Mouse (Mus musculus) thymus, adult 2 months (tissue): ENCODE measurements around the gene Cep85l. TPM values are rescaled to one million over a fixed set of nuclear protein-coding genes. Genes with fewer than 3 reads are reported as not detected.

Experiments used
- DNase-seq: peaks from one replicate; pipeline ENCODE4 v3.0.0; 2021
- H3K27ac ChIP-seq: fragments of 200-500 bp; 2 replicates; pipeline ENCODE4 v1.5.1; 2012; ENCODE audit warnings: low read length, control low read depth; ENCODE audit not compliant: control insufficient read depth, insufficient read depth
- H3K27me3 ChIP-seq: fragments of 200-500 bp; 2 replicates; pipeline ENCODE4 v1.6.1; 2012; ENCODE audit warnings: mild to moderate bottlenecking, low read length, moderate library complexity, mixed read lengths; ENCODE audit not compliant: control insufficient read depth, insufficient read depth
- H3K36me3 ChIP-seq: fragments of 200-500 bp; 2 replicates; pipeline ENCODE4 v1.6.1; 2012; ENCODE audit warnings: mild to moderate bottlenecking, low read length, moderate library complexity; ENCODE audit not compliant: control insufficient read depth, insufficient read depth
- H3K4me1 ChIP-seq: fragments of 200-500 bp; replicated peaks from 2 replicates; pipeline ENCODE4 v1.6.1; 2012; ENCODE audit warnings: low read length; ENCODE audit not compliant: control insufficient read depth, insufficient read depth
- H3K4me3 ChIP-seq: fragments of 200-500 bp; 2 replicates; pipeline ENCODE4 v1.5.1; 2012; ENCODE audit warnings: mild to moderate bottlenecking, low read length, control low read depth, moderate library complexity; ENCODE audit not compliant: control insufficient read depth, insufficient read depth
- CTCF ChIP-seq: fragments of 200-500 bp; IDR thresholded peaks from 2 replicates; pipeline ENCODE4 v1.5.1; 2012; ENCODE audit warnings: mild to moderate bottlenecking, control low read depth, low read length, moderate library complexity, borderline replicate concordance; ENCODE audit not compliant: control insufficient read depth, poor library complexity, insufficient read depth; ENCODE audit errors: extremely low read depth
- POLR2A ChIP-seq: fragments of 200-500 bp; IDR thresholded peaks from 2 replicates; pipeline ENCODE4 v1.6.1; 2012; ENCODE audit warnings: mild to moderate bottlenecking, low read length, control low read depth, moderate library complexity; ENCODE audit not compliant: control insufficient read depth, poor library complexity, insufficient read depth; ENCODE audit errors: extremely low read depth
- WGBS: fragments of 180-500 bp; shearing (Covaris S2); methylation state at CpG from one replicate; pipeline ENCODE4 v1.1.7; 2018; 5-methylcytosine and 5-hydroxymethylcytosine counted together
- polyA plus RNA-seq: library from polyadenylated mRNA; depleted of rRNA; stranded (reverse); fragments of >200 nt; gene quantifications from 2 replicates; pipeline ENCODE4 v1.2.3, GENCODE M21; 2012

Cep85l gene
- polyA plus RNA-seq, 1 experiment, result 1.9 TPM

DNA sequence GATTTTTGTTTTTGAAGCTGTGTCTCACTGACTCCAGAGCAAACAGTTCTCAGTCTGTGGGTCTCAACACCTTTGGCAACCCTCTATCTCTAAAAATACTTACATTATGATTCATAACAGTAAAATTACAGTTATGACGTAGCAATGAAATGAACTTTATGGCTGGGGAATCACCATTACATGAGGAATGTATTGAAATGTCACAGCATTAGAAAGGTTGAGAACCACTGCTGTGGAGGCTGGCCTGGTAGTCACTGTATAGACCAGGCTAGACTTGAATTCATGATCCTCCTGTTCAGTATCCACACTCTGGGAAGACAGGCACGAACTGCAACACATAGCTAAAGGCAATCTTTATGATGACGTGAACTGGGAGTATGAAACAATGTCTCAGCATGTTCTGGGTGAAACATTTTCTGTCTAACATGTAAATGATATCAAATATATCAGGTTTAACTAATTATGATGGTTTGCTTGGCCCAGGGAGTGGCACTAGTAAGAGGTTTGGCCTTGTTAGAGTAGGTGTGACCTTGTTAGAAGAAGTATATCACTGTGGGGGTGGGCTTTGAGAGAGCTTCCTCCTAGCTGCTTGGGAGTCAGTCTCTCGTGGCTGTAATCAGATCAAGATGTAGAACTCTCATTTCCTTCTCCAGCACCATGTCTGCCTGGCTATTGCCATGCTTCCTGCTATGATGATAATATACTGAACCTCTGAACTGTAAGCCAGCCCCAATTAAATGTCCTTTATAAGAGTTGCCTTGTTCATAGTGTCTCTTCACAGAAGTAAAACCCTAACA lies 39.6 kb upstream of the Cep85l start:
- Histone ChIP-seq H3K36me3 (no peaks in the 10 kb centered on the region), H3K27me3 (no peaks in the 10 kb centered on the region), H3K27ac (no peak overlapping the region), H3K4me1 (no peaks in the 10 kb centered on the region), H3K4me3 (no peak overlapping the region)
- WGBS, result 71% methylated on average over 4 of the region's 4 CpGs
- TF ChIP-seq POLR2A, result no peak
- TF ChIP-seq CTCF, result no peak
- no peak for DNase-seq

DNA sequence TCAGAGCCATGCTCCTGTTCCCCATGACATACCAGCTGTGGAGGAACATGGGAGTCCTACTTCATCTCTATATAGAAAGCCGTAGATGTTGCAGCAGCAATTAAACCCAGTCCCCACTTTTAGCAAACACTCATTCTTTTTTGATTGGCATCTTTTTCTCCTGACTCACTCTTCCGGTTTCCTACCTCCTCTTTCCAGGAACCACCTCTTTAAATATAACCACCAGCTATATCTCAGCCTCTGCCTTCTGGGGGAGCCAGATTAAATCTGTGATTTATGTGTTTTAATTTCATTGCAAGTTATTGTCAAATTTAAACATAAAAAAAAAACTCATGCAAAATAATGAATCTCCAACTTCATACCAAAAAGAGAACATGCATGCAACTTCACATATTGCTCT lies 37.3 kb upstream of the Cep85l start:
- WGBS, result 29% methylated on average over 2 of the region's 2 CpGs
- DNase-seq, result no peak
- Histone ChIP-seq H3K27me3 (no peaks in the 10 kb centered on the region), H3K4me3 (no peak overlapping the region), H3K36me3 (no peaks in the 10 kb centered on the region), H3K4me1 (no peaks in the 10 kb centered on the region), H3K27ac (no peak overlapping the region)
- no peak for TF ChIP-seq POLR2A
- TF ChIP-seq CTCF, result no peak

DNA sequence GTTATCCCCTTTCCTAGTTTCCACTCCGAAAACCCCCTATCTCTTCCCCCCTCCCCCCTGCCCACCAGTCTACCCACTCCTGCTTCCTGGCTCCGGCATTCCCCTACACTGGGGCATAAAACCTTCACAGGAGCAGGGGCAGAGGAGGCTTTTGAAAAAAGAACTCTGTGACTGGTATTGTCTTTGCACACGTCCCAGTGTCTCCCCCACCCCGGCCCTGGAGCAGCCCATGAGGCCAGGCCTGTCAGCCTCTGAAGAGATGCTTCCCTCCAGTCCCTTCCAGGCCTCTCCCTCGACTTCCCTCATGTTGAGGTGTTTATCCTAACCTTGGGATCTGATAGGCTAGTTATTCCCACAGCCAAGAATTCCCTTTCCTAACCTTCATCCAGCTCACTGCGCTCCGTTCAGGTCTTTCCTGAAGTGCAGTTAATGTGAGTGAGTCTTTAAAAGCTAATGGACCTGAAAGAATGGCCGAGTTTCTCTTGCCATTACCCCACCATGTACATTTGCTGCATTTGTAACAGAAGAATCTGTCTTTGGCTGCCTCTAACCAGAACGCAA lies 36.5 kb upstream of the Cep85l start:
- Histone ChIP-seq H3K36me3 (no peaks in the 10 kb centered on the region), H3K27ac (no peak overlapping the region), H3K4me1 (no peaks in the 10 kb centered on the region), H3K4me3 (no peak overlapping the region), H3K27me3 (no peaks in the 10 kb centered on the region)
- TF ChIP-seq CTCF (no peak), POLR2A (no peak)
- DNase-seq, result no peak
- WGBS, result 79% methylated on average over 9 of the region's 9 CpGs

DNA sequence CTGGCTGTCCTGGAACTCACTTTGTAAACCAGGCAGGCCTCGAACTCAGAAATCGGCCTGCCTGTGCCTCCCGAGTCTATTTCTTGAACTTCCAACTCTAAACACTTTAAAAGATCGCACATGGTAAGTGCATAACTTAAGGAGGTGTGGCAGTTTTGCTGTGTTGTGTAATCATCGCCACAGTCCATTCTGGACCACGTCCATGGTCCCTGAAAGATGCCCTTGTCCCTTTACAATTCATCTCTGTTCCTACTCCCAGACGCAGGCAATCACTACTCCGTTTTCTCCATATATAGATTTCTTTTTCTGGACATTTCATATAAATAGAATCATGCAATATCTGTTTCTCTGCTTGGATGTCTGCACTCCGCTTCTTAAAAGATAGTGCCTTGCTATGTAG lies 35.5 kb upstream of the Cep85l start:
- Histone ChIP-seq H3K36me3 (no peaks in the 10 kb centered on the region), H3K27ac (no peak overlapping the region), H3K4me1 (no peaks in the 10 kb centered on the region), H3K4me3 (no peak overlapping the region), H3K27me3 (no peaks in the 10 kb centered on the region)
- 97% methylated on average over 9 of the region's 9 CpGs for WGBS
- DNase-seq, result no peak
- TF ChIP-seq CTCF (no peak), POLR2A (no peak)

DNA sequence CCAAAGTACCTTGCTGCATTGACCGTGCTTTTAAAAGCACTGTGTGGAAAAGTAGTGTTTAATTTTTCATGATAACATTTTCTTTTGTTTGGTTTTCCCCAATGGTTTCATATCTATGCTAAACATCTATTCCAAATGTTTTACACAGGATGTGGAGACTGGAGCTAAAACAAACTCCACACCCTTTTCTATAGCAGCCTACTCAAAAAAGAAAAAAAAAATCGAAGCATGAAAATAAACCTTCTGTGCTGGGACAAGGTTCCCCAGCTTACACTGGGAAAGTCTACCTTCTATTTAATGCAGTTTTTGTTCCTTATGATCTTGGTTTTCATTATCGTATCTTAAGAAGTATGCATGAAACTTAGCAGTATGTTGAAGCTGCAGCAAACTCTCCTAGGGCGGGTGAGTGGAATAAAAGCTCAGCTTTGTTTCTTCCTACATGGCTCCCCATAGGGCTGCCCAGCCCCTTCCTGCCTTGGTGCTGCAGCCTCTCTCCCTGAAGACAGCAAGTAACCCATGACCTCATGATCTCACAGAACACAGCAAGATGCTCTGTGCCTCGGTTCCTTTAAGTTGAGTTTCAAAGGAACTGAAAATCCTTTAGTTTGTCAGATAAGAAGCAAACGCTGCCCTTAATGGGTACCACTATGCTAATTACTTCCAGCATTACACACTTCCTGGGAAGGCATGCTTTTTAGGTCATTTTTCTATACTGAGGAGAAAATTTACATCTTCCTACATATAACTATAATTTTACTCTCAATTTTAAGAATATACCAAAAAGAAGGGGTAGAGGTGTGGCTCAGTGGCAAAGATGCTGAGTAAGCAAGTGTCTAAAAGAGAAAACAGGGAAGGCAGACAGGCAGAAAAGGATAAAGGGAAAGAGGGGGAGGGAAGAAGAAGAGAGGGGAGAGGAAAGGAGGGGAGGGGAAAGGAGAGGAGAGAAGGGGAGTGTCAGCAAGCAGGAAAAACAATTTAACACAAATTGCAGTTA lies 34.6 kb upstream of the Cep85l start:
- no peak for DNase-seq
- H3K27ac ChIP-seq, result no peak overlapping the region
- no peaks in the 10 kb centered on the region for H3K36me3 ChIP-seq
- TF ChIP-seq POLR2A, result no peak
- TF ChIP-seq CTCF, result no peak
- no peak overlapping the region for H3K4me3 ChIP-seq
- H3K4me1 ChIP-seq, result no peaks in the 10 kb centered on the region
- 57% methylated on average over 6 of the region's 6 CpGs for WGBS
- no peaks in the 10 kb centered on the region for H3K27me3 ChIP-seq

DNA sequence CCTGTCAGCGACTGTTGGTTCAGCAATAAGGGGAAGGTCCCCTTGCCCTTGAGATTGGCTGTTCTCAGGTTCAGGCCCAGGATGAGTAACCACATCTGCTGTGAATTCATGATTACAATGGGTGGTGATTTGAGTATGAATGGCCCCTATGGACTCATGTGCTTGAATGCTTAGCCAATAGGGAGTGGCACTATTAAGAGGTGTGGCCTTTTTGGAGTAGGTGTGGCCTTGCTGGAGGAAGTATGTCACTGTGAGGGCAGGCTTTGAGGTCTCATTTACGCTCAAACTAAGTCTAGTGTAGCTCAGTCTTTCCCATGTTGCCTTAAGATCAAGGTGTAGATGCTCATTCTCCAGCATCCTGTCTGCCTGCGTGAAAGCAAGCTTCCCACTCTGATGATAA lies 33.2 kb upstream of the Cep85l start:
- Histone ChIP-seq H3K27me3 (no peaks in the 10 kb centered on the region), H3K4me3 (no peak overlapping the region), H3K27ac (no peak overlapping the region), H3K36me3 (no peaks in the 10 kb centered on the region), H3K4me1 (no peaks in the 10 kb centered on the region)
- DNase-seq, result no peak
- TF ChIP-seq POLR2A, result no peak
- no peak for TF ChIP-seq CTCF
- WGBS, result 95% methylated on average over 3 of the region's 3 CpGs
